Mouse (Mus musculus): ENCODE measurements around the gene Selenon.

Gene Selenon

DNA sequence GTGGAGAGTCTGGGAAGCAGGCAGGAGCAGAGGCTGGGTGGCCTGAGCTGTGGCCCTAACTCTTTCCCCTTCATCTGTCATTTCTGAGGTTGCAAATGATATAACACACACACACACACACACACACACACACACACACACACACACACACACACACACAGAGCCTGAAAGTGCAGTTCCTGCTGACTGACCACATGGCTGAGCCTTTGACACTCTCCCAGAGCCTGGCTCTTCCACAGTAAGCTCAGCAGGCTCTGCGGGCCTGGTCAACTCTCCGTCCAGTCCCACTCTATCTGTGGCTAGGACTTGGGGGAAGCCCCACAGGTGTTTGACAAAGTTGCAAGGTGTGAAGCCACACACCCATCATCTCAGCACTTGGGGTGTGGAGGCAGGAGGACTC, 25.3 kb upstream of the Selenon start:
- DNase-seq (ENCODE audit: low spot score), result no peak

DNA sequence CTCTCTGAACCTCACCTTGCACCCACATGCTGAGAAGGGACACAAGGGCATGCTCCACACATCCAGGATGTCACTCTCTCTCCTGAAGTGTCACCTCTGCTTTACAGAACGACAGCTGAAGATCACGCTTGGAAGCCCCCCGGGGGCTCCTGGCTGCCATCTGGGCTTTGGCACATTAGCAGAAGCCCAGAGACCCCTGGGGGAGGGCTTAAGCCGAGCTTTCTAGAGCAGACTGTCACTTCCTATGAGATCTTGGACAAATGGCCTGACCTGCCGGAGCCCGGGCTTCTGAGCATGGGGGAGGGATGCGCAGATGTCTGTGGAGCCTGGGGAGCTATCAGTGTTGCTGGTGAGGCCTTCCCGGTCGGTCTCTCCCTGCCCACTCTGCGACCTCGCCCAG, 23.5 kb upstream of the Selenon start:
- no peak for DNase-seq (ENCODE audit: low spot score)

DNA sequence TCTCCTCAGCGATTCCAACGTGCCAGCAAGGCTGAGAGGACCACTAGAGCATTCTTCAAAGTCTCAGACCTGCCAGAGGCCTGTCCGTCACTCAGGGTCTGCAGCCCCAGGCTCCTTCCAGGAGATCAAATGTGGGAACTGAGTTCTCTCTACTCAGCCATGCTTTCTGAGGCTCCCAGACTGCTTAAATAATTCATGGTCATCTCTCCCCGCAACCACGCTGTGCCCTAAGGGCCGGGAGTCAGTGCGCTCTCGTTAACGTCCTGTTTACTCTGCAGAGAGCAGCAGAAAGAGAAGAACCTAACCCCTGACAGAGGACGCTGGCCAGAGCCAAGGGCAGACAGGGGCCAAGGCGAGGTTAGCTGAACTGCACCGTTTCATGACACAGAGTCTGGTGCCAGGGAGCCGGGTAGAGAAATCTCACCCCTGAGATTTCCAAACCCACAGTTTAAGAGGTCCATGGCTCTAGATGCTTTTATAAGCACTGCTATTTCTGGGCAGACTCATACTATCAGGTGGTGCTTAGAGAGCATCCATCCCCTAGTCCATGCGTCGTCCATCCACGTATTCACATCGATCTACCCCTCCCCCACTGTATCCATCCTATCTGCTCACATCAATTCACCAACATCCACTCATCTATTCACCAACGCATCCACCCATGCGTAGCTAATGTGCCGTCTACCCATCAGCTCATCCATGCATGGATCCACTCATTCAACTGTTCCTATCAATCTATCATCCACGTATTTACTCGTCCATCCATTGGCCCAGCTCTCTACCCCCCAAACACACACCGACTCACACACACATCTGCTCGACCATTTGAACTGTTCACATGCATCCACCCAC, 20.7 kb upstream of the Selenon start:
- DNase-seq (ENCODE audit: low spot score), result no peak

DNA sequence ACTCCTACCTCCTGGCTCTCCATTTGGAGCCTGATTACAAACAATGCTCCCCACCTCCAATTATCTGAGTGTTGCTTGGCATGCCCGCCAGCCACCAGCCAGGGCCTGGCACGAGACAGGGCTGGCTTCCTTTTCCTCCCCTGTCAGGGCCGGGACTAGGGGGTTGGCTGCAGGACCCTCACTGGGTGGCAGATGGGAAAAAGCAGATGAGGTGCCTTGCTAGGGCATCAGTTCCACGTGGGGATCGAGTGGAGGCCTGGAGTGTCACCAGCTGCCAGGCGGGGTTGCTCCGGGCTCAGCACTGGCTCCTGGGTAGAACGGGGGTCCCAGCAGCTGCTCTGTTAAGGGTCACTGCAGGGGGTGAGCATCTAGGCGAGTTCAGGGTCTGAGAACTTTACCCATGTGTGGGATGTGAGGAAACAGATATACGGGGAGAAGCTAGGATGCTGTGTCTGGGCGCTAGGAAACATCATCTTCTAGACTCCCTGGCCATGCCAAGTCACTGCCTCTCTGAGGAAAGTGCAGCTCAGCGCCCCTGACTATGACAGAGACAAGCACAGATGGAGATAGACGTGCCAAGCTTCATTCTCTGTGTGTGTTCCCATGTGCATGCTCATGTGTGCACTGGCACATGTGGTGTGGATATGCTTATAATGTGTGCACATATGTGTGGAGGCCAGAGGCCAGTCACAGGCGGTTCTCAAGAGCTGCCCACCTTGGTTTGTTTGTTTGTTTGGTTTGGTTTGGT, 18.9 kb upstream of the Selenon start:
- no peak for DNase-seq (ENCODE audit: low spot score)

DNA sequence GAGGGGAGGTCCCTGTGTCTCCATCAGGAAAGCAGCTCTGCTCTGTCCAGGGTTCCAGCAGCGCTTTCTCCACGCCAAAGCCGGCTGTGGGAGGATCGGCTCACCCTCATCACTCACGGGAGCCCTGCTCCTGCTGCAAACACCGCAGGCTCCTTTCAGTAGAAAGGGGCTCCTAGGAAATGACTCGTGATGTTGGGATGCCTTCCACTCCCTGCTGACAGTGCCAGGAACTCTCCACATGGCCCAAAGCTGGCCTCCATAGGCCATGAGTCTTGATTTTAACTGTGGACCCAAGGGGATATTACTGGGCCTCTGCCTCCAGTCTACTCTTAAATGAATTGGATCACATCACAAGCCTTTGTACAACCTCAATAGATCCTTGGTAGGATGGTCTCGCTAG, 17.9 kb upstream of the Selenon start:
- DNase-seq (ENCODE audit: low spot score), result no peak

DNA sequence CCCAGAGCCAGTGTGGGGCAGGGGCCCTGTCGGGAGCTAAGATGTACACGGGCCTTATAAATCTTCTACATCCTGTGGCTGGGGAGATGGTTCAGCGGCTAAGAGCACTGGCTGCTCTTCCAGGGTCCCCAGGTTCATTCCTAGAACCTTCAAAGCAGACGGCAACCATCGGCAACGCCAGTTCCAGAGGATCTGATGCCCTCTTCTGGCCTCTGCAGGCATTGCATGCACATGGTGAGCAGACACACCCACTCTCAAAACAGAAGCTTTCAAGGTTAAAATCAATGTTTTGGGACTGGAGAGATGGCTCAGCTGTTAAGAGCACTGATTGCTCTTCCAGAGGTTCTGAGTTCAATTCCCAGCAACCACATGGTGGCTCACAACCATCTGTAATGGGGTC, 17.2 kb upstream of the Selenon start:
- no peak for DNase-seq (ENCODE audit: low spot score)

DNA sequence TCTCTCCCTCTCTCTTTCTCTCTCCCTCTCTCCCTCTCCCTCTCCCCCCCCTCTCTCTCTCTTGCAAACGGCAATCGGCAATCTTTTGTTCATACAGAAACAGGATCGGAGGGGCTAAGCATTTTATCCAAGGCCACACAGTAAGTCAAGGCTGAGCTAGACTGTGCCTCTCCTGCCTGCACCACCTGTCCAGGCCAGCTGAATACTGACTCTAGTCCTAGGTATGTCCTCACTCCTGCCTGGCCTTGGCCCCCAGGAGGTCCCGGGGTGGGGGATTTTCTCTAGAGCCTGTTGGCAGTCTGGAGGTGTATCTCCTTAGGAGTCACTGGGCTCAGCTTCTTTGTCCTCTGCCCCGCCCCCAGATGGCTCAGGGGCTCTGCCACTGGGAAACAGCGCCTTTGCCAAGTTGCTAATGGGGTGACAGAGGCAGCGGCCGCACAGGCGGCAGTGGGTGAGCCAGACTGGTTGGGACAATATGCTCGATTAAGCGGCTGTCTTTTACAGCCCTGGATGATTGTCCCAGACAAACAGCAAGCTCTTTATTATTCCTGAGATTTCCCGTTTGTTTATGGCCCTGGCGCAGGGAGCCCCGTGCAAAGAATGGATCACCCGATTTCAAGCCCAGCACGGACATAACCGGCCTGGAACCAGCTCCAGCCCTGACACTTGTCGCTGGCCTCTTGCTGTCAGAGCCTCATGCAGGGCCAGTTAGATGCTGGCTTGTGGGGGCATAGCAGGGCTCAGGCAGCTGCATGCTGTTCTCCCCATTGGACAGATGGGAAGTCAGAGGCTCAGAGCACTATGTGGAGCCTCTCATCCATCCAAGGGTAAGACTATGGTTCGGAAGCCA, 15.6 kb upstream of the Selenon start:
- no peak for DNase-seq (ENCODE audit: low spot score)

DNA sequence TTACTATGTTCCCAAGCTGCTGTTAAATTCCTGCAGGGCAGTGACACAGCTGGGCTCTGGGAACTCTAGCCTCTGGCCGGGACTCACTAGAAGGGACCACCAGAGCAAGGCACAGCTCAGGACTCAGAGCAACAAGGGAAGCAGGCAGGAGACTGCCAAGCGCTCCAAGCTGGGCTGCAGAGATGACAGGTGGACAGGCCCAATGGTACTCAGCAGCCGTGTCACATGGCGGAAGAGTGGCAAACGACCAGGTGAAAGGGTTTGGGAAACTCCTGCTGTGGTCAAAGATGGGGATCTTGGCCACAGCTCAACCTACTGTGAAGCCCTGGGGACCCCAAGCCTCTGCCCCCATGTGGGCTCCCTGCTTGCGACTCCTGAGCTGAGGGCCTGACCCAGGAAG, 12.1 kb upstream of the Selenon start:
- DNase-seq (ENCODE audit: low spot score), result no peak

DNA sequence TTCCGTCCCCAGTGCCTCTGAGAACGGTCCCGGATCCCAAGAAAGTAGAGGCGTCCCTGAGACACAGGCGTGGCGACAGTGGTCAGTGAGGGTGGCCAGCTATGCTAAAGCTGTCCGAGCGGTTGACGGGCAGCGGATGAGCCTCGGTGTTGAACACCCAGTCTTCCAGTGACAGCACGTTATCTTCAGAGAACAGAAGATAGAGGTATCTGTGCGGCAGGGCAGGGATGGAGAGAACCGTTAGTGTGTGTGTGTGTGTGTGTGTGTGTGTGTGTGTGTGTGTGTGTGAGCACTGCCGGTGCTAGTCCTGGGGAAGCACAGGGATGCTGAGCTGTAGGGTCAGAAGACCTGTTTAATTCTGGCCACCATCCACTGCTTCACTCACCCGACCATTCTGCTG, 11.7 kb upstream of the Selenon start:
- DNase-seq (ENCODE audit: low spot score), result no peak

DNA sequence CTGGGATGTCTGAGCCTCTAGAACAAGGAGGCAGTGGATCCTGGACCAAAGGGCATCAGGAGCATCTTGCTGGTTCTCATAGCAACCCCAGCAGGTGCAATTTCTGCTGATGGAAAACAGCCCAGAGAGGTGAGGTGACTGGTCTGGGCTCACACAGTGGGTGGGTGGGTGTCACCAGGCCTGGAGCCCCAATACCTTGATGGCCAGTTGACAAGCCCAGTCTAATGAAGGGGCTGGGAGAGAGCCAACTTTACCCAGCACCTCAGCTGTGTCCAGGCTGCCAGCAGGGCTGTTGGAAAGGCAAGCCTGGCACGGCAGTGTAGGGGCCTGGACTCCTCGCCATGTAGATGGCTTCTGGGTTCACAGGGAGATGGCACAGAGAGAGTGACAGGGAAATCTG, 10.0 kb upstream of the Selenon start:
- no peak for DNase-seq (ENCODE audit: low spot score)

DNA sequence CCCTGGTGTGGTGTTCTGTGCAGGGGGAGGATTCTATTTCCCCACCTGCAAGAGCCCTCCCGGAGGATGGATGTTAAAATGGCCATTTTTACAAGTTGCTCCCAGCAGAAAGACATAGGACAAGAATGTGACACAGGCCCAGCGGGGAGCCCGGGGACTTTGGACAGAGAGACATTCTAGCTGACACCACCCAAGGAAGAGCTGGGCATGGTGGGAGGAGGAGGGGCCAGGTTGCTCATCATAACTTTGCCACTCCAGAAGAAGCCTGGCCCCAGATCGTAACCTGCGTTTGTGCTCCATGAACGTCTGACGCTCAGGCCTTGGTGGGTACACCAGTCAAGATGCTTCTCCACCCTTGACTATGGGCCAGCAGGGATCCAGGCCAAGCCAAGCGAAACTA, 8.7 kb upstream of the Selenon start:
- DNase-seq (ENCODE audit: low spot score), result no peak

DNA sequence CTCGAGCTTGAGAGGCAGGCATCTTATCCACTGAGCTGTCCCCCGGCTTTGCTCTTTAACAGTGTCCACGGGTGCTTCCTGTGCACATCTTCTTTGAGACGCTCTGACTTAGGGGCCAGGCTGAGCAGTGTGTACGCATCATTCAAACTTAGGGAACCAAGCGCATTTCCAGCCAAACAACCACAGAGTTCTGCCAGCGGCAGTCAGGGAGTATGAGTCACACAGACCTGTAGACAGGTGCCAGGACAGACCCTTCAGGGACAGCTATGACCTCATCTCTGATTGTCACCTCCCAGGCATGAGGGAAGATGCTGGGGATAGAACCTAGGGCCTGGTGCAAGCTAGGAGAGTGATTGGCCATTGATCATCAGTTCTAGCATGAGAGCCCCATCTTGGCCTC, 7.2 kb upstream of the Selenon start:
- no peak for DNase-seq (ENCODE audit: low spot score)

DNA sequence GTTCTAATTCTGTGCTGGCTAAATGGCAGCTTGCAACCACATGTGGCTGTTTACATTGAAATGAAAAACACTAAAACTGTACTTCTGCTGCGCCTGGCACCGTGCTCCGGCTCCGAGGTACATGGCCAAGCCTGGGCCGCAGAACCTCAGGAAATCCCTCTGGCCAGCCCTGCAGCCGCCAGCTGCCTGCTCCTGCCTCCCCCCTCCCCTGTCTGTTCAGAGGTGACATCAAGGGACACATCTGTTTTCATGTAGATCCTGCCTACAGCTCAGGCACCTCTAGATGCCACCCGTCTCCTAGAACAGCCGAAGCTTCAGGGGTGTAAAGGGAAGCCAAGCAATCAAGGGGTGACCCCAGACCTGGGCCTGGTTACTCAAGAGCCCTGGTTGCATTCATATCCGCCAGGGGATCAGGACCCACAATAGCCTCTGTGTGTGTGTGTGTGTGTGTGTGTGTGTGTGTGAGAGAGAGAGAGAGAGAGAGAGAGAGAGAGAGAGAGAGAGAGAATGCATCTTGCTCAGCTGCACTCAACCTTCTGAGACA, 6.7 kb upstream of the Selenon start:
- DNase-seq (ENCODE audit: low spot score), result no peak

DNA sequence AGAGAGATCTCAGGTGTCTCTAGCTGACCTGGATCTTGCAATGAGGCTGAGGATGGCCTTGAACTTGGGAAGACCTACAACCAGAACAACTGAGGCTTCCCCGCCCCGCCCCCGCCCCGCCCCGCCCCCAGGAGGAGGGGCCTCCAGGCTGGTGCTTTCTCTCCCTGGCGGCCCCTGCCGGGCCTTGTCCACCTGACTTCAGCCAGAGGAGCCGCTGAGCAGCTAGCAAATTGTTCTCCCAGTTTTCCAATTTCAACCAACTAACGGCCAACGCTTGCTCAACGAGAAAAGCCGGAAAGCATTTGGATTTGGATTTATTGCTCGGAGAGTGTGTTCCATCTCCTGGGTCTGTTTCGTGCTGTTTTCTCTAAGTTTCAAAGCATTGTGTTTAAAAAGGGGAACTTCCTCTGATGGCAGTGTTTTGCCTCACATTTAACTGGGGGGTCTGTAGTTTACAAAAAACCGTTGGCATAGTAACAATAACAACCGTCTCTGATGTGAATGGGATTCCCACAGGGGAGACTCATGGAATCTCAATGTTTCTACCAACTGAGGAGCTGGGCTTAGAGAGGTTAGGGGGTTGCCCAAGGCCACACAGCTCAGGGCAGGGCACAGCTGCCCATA, 5.8 kb upstream of the Selenon start:
- no peak for DNase-seq (ENCODE audit: low spot score)

DNA sequence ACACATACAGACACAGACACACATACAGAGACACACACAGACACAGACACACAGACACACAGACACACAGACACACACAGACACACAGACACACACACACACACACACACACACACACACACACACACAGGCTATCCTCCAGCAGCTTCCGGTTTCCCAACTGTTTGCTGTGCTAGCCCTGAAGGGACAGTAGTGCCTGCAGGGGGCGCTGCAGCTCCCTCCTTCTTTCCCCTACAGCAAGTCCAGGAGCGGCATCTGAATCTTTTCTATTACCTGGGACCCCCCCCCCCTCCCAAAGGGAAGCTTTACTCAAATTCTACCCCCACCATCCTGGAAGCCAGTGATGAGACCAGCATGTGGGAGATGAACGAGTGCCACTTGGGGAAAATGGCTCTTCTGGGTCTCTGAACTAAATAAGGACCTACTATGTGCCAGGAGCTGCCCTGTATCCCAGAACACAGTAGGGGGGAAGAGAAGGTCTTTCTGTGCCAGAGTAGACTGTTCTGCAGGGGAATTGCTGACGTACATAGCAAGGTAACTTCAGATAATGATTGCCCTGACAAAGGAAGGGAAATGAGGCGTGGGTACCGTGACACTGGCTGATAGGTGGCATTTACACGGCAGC, 4.1 kb upstream of the Selenon start:
- no peak for DNase-seq (ENCODE audit: low spot score)

DNA sequence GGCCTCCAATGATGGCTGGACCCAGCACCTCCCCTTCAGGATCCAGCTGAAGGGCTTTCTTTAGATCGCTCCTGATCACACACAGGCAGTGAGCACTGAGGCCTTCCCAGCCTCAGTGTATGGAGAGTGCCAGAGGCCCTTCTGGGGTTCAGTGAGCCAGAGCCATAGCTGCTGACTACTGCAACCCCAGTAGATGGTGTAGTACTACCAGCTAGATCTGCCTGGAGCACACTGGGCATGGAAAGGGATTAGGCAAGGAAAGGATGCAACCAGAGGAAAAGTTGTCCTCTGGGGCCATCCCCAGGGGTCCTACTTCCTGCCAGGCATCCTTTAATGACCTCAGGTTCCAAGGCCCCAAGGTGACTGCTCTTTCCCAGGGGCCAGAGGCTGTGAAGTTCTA, 1.7 kb upstream of the Selenon start:
- no peak for DNase-seq (ENCODE audit: low spot score)

DNA sequence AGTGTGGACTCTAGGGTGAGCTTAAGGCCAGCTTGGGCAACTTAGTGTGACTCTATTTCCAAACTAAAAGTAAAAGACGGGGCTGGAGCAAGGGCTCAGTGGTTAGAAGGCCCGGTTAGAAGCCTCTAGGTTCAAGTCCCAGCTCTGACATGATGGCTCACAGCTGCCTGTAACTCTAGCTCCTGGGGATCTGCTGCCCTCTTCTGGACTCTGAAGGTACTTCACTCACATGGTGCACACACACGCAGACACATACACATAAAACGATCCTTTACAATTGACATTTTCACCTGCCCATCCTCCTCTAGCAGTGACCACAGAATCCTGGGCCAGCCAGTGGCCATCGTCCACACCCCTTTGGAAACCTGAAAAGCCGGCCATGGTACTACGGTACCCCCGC, 2.1 kb downstream of the Selenon start:
- no peak for DNase-seq (ENCODE audit: low spot score)

DNA sequence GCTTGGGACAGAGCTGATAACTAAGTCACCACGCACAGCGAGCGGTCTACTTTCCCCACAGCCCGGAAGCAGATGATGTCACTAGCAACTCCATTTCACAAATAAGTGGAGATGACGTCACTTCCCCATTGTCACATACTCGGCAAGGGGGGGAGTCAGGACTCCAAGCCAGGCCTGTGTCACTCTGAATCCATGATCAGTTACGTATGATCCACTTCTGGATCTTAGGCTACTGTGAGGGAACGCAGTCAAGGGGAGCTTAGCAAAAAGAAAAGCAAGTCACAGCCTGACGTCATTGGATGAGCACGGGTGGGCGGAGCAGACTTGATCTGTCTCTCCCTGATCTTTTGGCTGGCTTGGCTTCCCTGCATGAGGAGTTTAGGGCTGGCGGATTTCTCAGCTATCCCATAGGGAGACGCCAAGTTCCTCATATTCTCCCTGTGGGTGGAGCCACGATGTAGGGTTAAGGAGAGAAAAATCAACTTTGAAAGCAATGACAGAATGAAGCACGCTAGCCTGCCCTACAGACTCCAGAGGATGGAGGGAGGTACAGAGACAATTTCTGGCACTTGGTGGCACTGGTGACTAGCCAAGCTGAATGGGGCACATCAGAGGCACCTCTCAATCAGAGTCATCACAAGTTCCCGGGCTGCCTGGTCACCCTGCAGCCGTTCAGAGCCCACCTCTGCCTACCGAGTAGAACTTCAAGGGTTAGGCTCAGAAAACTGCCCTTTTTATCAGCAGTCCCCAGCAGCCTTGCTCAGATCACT, 3.6 kb downstream of the Selenon start:
- DNase-seq (ENCODE audit: low spot score), result no peak

DNA sequence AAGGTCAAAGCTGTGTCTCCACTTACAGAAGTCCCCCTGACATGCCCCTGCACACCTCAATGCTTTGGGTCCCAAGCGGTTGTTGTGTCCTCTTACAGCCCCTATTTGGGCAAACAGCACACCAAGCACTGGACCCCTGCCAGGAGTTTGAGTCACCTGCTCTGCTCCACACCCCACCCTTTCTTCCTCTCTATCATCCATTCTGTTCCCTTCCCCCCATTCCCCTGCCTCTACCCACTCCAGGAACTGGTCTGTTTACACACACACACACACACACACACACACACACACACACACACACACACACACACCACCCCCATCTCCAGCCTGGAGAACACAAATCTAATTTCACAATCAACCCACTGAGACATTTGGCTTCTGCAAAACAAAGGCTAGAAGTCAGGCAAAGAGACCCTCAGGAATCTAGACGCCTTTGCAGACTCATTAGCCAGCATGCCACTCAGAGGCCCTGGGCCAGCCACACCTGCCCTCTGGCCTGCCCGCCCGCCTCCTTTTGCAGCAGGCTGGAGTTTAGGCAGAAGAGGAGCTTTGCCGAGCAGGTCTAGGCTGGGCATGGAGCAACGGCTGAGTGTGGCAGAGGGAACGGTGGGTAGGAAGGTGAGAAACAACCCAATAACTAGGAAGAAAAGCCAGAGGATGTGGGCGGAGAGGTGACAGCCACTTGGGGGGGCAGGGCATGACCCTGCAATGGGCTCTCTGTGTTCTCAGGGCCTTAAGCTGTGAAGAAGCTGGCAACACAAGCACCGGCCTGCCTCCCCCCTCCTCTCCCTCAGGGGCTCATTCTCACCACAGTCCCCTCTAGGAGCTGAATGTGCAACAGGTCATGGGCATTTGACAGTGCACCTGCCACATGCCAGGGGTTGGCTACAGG, 4.9 kb downstream of the Selenon start:
- no peak for DNase-seq (ENCODE audit: low spot score)

DNA sequence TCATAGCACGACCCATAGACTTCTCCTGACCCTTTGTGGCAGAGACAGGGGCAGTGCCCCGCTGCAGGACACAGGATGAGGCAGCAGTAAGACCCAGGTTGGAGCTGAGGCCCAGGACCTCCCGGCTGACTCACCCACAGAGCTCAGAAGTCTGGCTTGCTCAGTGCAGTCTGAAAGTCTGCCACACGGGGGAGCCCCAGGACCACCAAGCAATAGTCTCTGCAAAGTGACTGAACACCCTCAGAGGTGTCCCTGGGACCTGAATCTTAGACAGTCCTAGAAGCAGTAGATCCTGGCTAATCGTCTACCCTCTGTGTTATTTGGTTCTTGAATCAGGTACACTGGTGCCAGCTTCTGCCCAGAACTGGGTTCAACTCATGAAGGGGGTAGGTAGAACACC, 8.7 kb downstream of the Selenon start:
- peak; percentile 95 for DNase-seq (ENCODE audit: low spot score)

Data from layer of hippocampus, adult 9-10 months (tissue).